Mouse (Mus musculus) limb, embryonic 12.5 days (tissue): ENCODE measurements at regions not wholly inside any gene's neighbourhood (a gene's known extent, or its start where the extent isn't known, plus 50 kb on each side); places are given as distances from the start of the nearest gene placed in this dataset.
"Not testable (repeated sequence)": the region's sequence is repeated elsewhere in the genome, so short reads cannot be mapped to it uniquely, and the experiment has no call there.

Experiments
- ATAC-seq: fragments of 200-750 bp; cut with Nextera tagmentation; 2 replicates; pipeline ENCODE4 v1.8.0; 2017; ENCODE audit warnings: low read depth, moderate TSS enrichment; ENCODE audit not compliant: insufficient number of reproducible peaks, insufficient read depth, low FRiP score, low TSS enrichment
- H3K27ac ChIP-seq: fragments of 300-500 bp; sonication (generic); 2 replicates; pipeline ENCODE4 v1.5.1; 2016; ENCODE audit warnings: mild to moderate bottlenecking, moderate library complexity
- H3K27me3 ChIP-seq: fragments of 300-500 bp; sonication (generic); 2 replicates; pipeline ENCODE4 v1.6.1; 2016; ENCODE audit warnings: mild to moderate bottlenecking, moderate library complexity
- H3K36me3 ChIP-seq: fragments of 300-500 bp; sonication (generic); 2 replicates; pipeline ENCODE4 v1.6.1; 2016; ENCODE audit warnings: mild to moderate bottlenecking, moderate library complexity
- H3K4me1 ChIP-seq: fragments of 300-500 bp; sonication (generic); replicated peaks from 2 replicates; pipeline ENCODE4 v1.6.1; 2016
- H3K4me2 ChIP-seq: fragments of 300-500 bp; sonication (generic); 2 replicates; pipeline ENCODE4 v1.6.1; 2016; ENCODE audit warnings: mild to moderate bottlenecking, moderate library complexity
- H3K4me3 ChIP-seq: fragments of 300-500 bp; sonication (generic); replicated peaks from 2 replicates; pipeline ENCODE4 v1.5.1; 2016; ENCODE audit warnings: mild to moderate bottlenecking
- H3K9ac ChIP-seq: fragments of 300-500 bp; sonication (generic); replicated peaks from 2 replicates; pipeline ENCODE4 v1.6.1; 2016; ENCODE audit warnings: mild to moderate bottlenecking, moderate library complexity
- H3K9me3 ChIP-seq: fragments of 300-500 bp; sonication (generic); 2 replicates; pipeline ENCODE4 v1.6.1; 2016; ENCODE audit warnings: mild to moderate bottlenecking, moderate library complexity
- WGBS: fragments of 180-500 bp; shearing (Covaris S2); methylation state at CpG from one replicate; pipeline ENCODE4 v1.1.7; 2016; 5-methylcytosine and 5-hydroxymethylcytosine counted together

- WGBS: 64% methylated on average over 1 of the region's 1 CpGs
- not testable (repeated sequence) for H3K4me3 ChIP-seq, H3K27ac ChIP-seq, H3K36me3 ChIP-seq, H3K27me3 ChIP-seq, H3K4me2 ChIP-seq, ATAC-seq, H3K9ac ChIP-seq, H3K9me3 ChIP-seq
- H3K4me1 ChIP-seq: peaks cover 21% of the 10 kb centered on the region
Observed at GRCm38 (mm10) chr17:13654606-13655005, 105.7 kb upstream of the Afdn start.

- H3K9ac ChIP-seq: no peak overlapping the region
- H3K4me1 ChIP-seq: peaks cover 21% of the 10 kb centered on the region
- ATAC-seq: no peak
- H3K4me2 ChIP-seq: peak overlapping the region; percentile 46
- H3K36me3 ChIP-seq: no peaks in the 10 kb centered on the region
- H3K9me3 ChIP-seq: no peaks in the 10 kb centered on the region
- no peak overlapping the region; the same call in 1 of the 2 replicates for H3K4me3 ChIP-seq
- H3K27ac ChIP-seq: no peak overlapping the region
- H3K27me3 ChIP-seq: no peaks in the 10 kb centered on the region
- 28% methylated on average over 3 of the region's 3 CpGs for WGBS
Observed at GRCm38 (mm10) chr17:13656065-13656464, 104.3 kb upstream of the Afdn start.

- no peaks in the 10 kb centered on the region for H3K27me3 ChIP-seq
- peak; percentile 21; the same call in 1 of the 2 replicates for ATAC-seq
- H3K36me3 ChIP-seq: no peaks in the 10 kb centered on the region
- WGBS: 5% methylated on average over 12 of the region's 15 CpGs
- H3K9me3 ChIP-seq: no peaks in the 10 kb centered on the region
- H3K4me3 ChIP-seq: no peak overlapping the region; the same call in 1 of the 2 replicates
- H3K4me1 ChIP-seq: peaks cover 21% of the 10 kb centered on the region
- H3K4me2 ChIP-seq: peak overlapping the region; percentile 46
- no peak overlapping the region for H3K27ac ChIP-seq
- H3K9ac ChIP-seq: 0 out of 2 replicates have a peak overlapping the region, but pooled peaks have one; percentile 23
Observed at GRCm38 (mm10) chr17:13656485-13657181, 103.7 kb upstream of the Afdn start.

- 43% methylated on average over 10 of the region's 10 CpGs for WGBS
- ATAC-seq: no peak
- no peaks in the 10 kb centered on the region for H3K36me3 ChIP-seq
- H3K9ac ChIP-seq: no peak overlapping the region
- no peak overlapping the region for H3K27ac ChIP-seq
- no peak overlapping the region for H3K4me3 ChIP-seq
- peak overlapping the region; percentile 46; the same call in 1 of the 2 replicates for H3K4me2 ChIP-seq
- H3K9me3 ChIP-seq: no peaks in the 10 kb centered on the region
- H3K27me3 ChIP-seq: no peaks in the 10 kb centered on the region
- H3K4me1 ChIP-seq: peaks cover 21% of the 10 kb centered on the region
Observed at GRCm38 (mm10) chr17:13657182-13657562, 103.2 kb upstream of the Afdn start.

- no peaks in the 10 kb centered on the region for H3K36me3 ChIP-seq
- H3K27me3 ChIP-seq: no peaks in the 10 kb centered on the region
- H3K4me2 ChIP-seq: no peak overlapping the region
- H3K9me3 ChIP-seq: no peaks in the 10 kb centered on the region
- no peak overlapping the region for H3K4me3 ChIP-seq
- H3K27ac ChIP-seq: no peak overlapping the region
- H3K4me1 ChIP-seq: peaks cover 21% of the 10 kb centered on the region
- ATAC-seq: no peak
- 71% methylated on average over 9 of the region's 9 CpGs for WGBS
- H3K9ac ChIP-seq: no peak overlapping the region
Observed at GRCm38 (mm10) chr17:13657656-13658292, 102.6 kb upstream of the Afdn start.

GRCm38 (mm10) chr17:13658321-13658978 lies 101.9 kb upstream of the Afdn start:
- Histone ChIP-seq H3K9ac (no peak overlapping the region), H3K4me2 (no peak overlapping the region), H3K9me3 (no peaks in the 10 kb centered on the region), H3K27me3 (no peaks in the 10 kb centered on the region), H3K36me3 (no peaks in the 10 kb centered on the region), H3K4me1 (peaks cover 28% of the 10 kb centered on the region), H3K4me3 (no peak overlapping the region), H3K27ac (no peak overlapping the region)
- ATAC-seq: no peak
- 70% methylated on average over 3 of the region's 3 CpGs for WGBS

- H3K4me1 ChIP-seq: peaks cover 32% of the 10 kb centered on the region
- H3K27me3 ChIP-seq: no peaks in the 10 kb centered on the region
- H3K9me3 ChIP-seq: no peaks in the 10 kb centered on the region
- H3K27ac ChIP-seq: no peak overlapping the region
- no peak overlapping the region for H3K4me3 ChIP-seq
- no peak overlapping the region for H3K9ac ChIP-seq
- 35% methylated on average over 8 of the region's 8 CpGs for WGBS
- H3K36me3 ChIP-seq: no peaks in the 10 kb centered on the region
- ATAC-seq: no peak
- no peak overlapping the region for H3K4me2 ChIP-seq
Observed at GRCm38 (mm10) chr17:13659103-13659502, 101.2 kb upstream of the Afdn start.

GRCm38 (mm10) chr17:13659943-13660342 lies 100.4 kb upstream of the Afdn start:
- Histone ChIP-seq H3K36me3 (no peaks in the 10 kb centered on the region), H3K27me3 (0 out of 2 replicates have a peak, but pooled peaks cover 4% of the 10 kb centered on the region), H3K9me3 (no peaks in the 10 kb centered on the region), H3K4me3 (no peak overlapping the region), H3K9ac (no peak overlapping the region), H3K4me1 (peaks cover 32% of the 10 kb centered on the region), H3K4me2 (no peak overlapping the region), H3K27ac (no peak overlapping the region)
- no peak for ATAC-seq
- 86% methylated on average over 4 of the region's 4 CpGs for WGBS

- Histone ChIP-seq H3K9me3 (no peaks in the 10 kb centered on the region), H3K9ac (no peak overlapping the region), H3K36me3 (no peaks in the 10 kb centered on the region), H3K27me3 (0 out of 2 replicates have a peak, but pooled peaks cover 4% of the 10 kb centered on the region), H3K4me2 (no peak overlapping the region), H3K4me1 (peaks cover 28% of the 10 kb centered on the region), H3K27ac (no peak overlapping the region), H3K4me3 (no peak overlapping the region)
- no peak for ATAC-seq
- WGBS: 75% methylated on average over 8 of the region's 8 CpGs
Observed at GRCm38 (mm10) chr17:13661023-13661422, 99.3 kb upstream of the Afdn start.

GRCm38 (mm10) chr17:13662152-13662551 lies 98.2 kb upstream of the Afdn start:
- H3K4me1 ChIP-seq: peaks cover 17% of the 10 kb centered on the region
- H3K36me3 ChIP-seq: no peaks in the 10 kb centered on the region
- 76% methylated on average over 4 of the region's 4 CpGs for WGBS
- 0 out of 2 replicates have a peak, but pooled peaks cover 13% of the 10 kb centered on the region for H3K27me3 ChIP-seq
- no peak overlapping the region for H3K4me2 ChIP-seq
- no peak overlapping the region for H3K9ac ChIP-seq
- no peak for ATAC-seq
- H3K4me3 ChIP-seq: no peak overlapping the region
- no peak overlapping the region for H3K27ac ChIP-seq
- no peaks in the 10 kb centered on the region for H3K9me3 ChIP-seq
